Comparison of ENCODE assay signal across 14 mouse cellular contexts in the genomic region with DNA sequence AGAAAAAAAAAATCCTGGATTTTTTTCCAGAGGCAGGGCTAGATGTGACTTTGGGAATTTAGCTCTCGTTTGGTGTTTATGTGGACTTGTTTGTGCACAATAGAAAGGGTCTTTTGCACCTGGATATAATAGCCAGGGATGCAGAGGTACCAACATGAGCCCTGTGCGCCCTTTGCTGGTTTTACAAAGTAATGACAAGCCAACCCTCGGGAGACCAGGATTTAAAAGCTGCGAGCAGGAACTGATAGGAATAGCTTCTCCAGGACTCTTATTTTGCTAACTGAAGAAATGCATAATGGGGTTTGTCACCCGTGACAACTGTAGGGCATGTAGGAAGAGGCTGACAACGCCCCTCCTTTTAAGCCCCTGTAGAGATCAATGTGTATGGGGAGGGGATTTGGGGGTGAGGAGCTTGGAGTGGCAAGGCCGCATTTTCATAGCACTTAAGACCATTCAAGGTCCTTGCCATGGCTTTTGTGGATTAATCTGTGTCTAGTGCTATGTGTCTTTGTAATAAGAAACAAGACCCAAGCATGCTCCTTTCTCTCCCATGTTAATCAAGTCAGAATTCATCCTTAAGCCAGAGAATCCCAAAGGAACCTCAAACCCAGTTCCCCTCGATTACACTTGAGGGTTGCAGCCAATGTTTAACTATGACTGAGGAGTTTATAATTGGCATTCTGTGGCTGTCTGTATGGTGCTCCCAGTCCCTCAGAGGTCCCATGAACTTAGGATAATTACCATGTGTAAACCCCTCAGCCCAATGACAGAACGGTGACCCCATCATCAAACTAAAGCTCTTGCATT. TPM values are rescaled to one million over a fixed set of nuclear protein-coding genes. Genes with fewer than 3 reads are reported as not detected.
DNase-seq lines count a peak whose midpoint lies in the region; ATAC-seq and TF ChIP-seq lines count a peak whose summit lies in the region.
"Had no signal": no experiment of that assay in that cellular context is flagged by ENCODE, and none has a peak within 500 bp of the region (broad histone marks: within the 10 kb centered on the region; RNA-seq: fewer than 3 reads in every experiment).

No protein-coding gene starts in this region.

- 45% methylated on average over 9 of the region's 9 CpGs for WGBS in kidney, postnatal 0 days
- 46% methylated on average over 9 of the region's 9 CpGs for WGBS in kidney, embryonic 15.5 days
- WGBS in midbrain, embryonic 14.5 days: 3% methylated on average over 9 of the region's 9 CpGs

- no peaks in the 10 kb centered on the region for H3K9me3 ChIP-seq in kidney, postnatal 0 days (replicated peaks; ENCODE audit: low read length)
- no peaks in the 10 kb centered on the region for H3K9me3 ChIP-seq in kidney, embryonic 15.5 days (replicated peaks)
- H3K9me3 ChIP-seq in midbrain, embryonic 14.5 days (ENCODE audit: control insufficient read depth, low read length): no peaks in the 10 kb centered on the region
- H3K9me3 ChIP-seq: hindbrain, embryonic 15.5 days had no signal

- no peaks in the 10 kb centered on the region for H3K4me1 ChIP-seq in kidney, postnatal 0 days (replicated peaks; ENCODE audit: insufficient read depth, low read length)
- 0 out of 2 replicates have a peak, but pooled peaks cover 6% of the 10 kb centered on the region for H3K4me1 ChIP-seq in kidney, embryonic 15.5 days
- peaks cover 7% of the 10 kb centered on the region for H3K4me1 ChIP-seq in midbrain, embryonic 14.5 days (ENCODE audit: control insufficient read depth, insufficient read depth, low read length)

- no peak overlapping the region for H3K9ac ChIP-seq in kidney, postnatal 0 days (ENCODE audit: low read depth, low read length)
- H3K9ac ChIP-seq in kidney, embryonic 15.5 days: no peak overlapping the region
- H3K9ac ChIP-seq in midbrain, embryonic 14.5 days (replicated peaks; ENCODE audit: low read length): no peak overlapping the region
- H3K9ac ChIP-seq: hindbrain, embryonic 15.5 days had no signal

- H3K4me2 ChIP-seq in kidney, postnatal 0 days (ENCODE audit: low read length): no peak overlapping the region
- H3K4me2 ChIP-seq in kidney, embryonic 15.5 days: no peak overlapping the region
- no peak overlapping the region for H3K4me2 ChIP-seq in midbrain, embryonic 14.5 days (ENCODE audit: low read length)
- H3K4me2 ChIP-seq: heart, embryonic 11.5 days; hindbrain, embryonic 15.5 days; liver, embryonic 11.5 days had no signal

- no peak for ATAC-seq in kidney, postnatal 0 days (replicated peaks; ENCODE audit: low FRiP score, low read depth)
- no peak for ATAC-seq in kidney, embryonic 15.5 days (replicated peaks; ENCODE audit: low FRiP score)
- peak; percentile 46; the same call in 1 of the 2 replicates for ATAC-seq in midbrain, embryonic 14.5 days (ENCODE audit: low FRiP score, low TSS enrichment)

- TF ChIP-seq CTCF in kidney, postnatal 0 days (IDR thresholded peaks at IDR 0.05; ENCODE audit: low read depth): peak; percentile 31; the same call in 1 of the 2 replicates

- no peak overlapping the region for H3K27ac ChIP-seq in kidney, postnatal 0 days
- no peak overlapping the region for H3K27ac ChIP-seq in kidney, embryonic 15.5 days
- no peak overlapping the region for H3K27ac ChIP-seq in midbrain, embryonic 14.5 days (replicated peaks; ENCODE audit: low read depth, low read length)
- H3K27ac ChIP-seq: gastrocnemius, adult 2 months; hindbrain, embryonic 15.5 days had no signal

- DNase-seq in kidney, postnatal 0 days (ENCODE audit: low spot score): no peak
- peak; percentile 53 for DNase-seq in brain, adult 2 months (ENCODE audit: low read depth, low spot score)
- DNase-seq in embryo, embryonic 9.5 days (ENCODE audit: extremely low spot score): peak; percentile 2
- DNase-seq in midbrain, embryonic 14.5 days: peak; percentile 86
- DNase-seq in testis, postnatal 14 days (ENCODE audit: low spot score): no peak
- DNase-seq in ovary, adult 18-20 months (ENCODE audit: low spot score): no peak
- DNase-seq: gastrocnemius, adult 2 months; kidney, adult 9 months had no signal

- H3K4me3 ChIP-seq in kidney, postnatal 0 days (replicated peaks; ENCODE audit: low read depth, low read length): no peak overlapping the region
- H3K4me3 ChIP-seq in kidney, embryonic 15.5 days (replicated peaks): no peak overlapping the region
- H3K4me3 ChIP-seq in midbrain, embryonic 14.5 days (replicated peaks; ENCODE audit: low read depth, low read length): no peak overlapping the region
- H3K4me3 ChIP-seq: erythroblast, embryonic 14.5 days; gastrocnemius, adult 2 months; hindbrain, embryonic 15.5 days; myocyte had no signal

- H3K27me3 ChIP-seq in kidney, postnatal 0 days (ENCODE audit: insufficient read depth, low read length): no peaks in the 10 kb centered on the region
- H3K27me3 ChIP-seq in kidney, embryonic 15.5 days: peaks cover 21% of the 10 kb centered on the region
- H3K27me3 ChIP-seq in midbrain, embryonic 14.5 days (ENCODE audit: control insufficient read depth, insufficient read depth, low read length): peaks cover 48% of the 10 kb centered on the region; the same call in 1 of the 2 replicates

- no peaks in the 10 kb centered on the region for H3K36me3 ChIP-seq in kidney, postnatal 0 days (ENCODE audit: insufficient read depth, low read length)
- H3K36me3 ChIP-seq in kidney, embryonic 15.5 days: no peaks in the 10 kb centered on the region
- no peaks in the 10 kb centered on the region for H3K36me3 ChIP-seq in midbrain, embryonic 14.5 days (ENCODE audit: control insufficient read depth, insufficient read depth, low read length)
- H3K36me3 ChIP-seq: hindbrain, embryonic 15.5 days had no signal

RNA-seq across cellular contexts. Expression of gene Slc35f3, which starts 41.6 kb away (rescaled TPM):
- 1.2 and 1.4 TPM in 2 replicates for polyA plus RNA-seq in kidney, postnatal 0 days (2015; fragmentation: Nextera tagmentation; extraction: Ambion mirVana)
- 0.87 and 1.1 TPM in 2 replicates for polyA plus RNA-seq in kidney, embryonic 15.5 days (2015; fragmentation: Nextera tagmentation; extraction: Ambion mirVana)
- polyA plus RNA-seq in midbrain, embryonic 14.5 days (2014; fragmentation: Nextera tagmentation; extraction: Ambion mirVana): 1.1 TPM in 2 replicates
- polyA plus RNA-seq: erythroblast, embryonic 14.5 days; heart, embryonic 11.5 days had no signal

Comparison
In these comparisons a context has a peak if more than half of its experiments do, and no peak if none do; other contexts are left out.
1. DNase-seq: peak in brain, adult 2 months (single experiment), embryo, embryonic 9.5 days (single experiment) and midbrain, embryonic 14.5 days (single experiment); none in kidney, postnatal 0 days (single experiment), testis, postnatal 14 days (single experiment) and ovary, adult 18-20 months (single experiment).